Mouse (Mus musculus): ENCODE results near the gene Barx2.

Barx2 gene

DNA sequence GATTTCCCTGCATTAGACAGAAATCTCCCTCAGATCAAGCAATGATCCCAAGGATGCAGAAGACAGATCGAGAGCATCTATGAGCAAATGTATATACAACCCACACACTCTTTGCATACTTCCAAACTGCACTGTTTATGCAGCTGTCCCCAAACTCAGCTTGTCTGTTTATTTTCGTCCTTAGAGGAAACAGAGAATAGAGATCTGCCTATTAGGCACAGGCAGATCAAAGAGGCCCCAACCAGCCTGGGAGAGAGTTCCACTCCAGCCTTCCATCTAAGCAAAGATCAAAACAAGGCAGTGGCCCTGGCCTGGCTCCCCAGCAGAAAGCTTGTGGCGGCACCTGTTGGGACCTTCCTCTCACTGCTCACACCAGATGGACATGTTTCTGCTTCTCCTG lies 27.0 kb downstream of the Barx2 start:
- DNase-seq: no peak

DNA sequence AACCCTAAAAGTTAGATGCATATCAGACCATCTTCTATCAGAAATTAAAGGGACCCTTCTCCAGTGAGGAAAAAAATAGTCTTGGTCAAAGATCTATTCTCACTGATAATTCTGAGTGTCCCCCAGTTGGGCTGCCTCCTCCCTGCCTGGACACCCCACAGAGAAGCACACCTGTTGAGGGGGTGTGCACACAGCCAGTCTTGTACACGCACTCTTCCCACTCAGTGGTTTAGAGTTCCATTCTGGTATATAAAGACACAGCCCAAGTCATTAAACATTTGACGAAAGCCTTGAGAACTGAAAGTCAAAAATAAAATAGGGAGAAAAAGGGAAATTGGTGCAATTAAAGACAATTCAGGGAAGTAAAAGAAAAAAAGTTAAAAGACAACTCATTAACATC lies 30.9 kb downstream of the Barx2 start:
- no peak for DNase-seq

DNA sequence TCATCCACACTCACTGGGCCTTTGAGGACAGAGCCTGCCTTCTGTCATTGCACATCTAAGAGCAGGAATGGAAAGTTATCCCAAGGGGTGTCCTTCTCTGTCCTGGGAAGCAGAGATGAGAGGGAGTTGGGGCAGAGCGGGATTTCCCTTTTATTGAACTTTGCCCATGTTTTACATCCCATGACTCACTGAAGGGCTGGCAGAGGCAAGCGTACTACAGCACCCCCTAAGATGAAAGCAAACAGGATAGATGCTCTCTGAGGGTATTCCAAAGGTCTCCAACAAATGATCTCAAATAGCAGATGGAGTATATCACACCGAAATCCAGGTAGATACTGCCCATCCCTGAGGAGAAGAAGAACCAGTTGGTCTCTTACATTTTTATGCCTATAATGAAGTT lies 37.7 kb downstream of the Barx2 start:
- no peak for DNase-seq

DNA sequence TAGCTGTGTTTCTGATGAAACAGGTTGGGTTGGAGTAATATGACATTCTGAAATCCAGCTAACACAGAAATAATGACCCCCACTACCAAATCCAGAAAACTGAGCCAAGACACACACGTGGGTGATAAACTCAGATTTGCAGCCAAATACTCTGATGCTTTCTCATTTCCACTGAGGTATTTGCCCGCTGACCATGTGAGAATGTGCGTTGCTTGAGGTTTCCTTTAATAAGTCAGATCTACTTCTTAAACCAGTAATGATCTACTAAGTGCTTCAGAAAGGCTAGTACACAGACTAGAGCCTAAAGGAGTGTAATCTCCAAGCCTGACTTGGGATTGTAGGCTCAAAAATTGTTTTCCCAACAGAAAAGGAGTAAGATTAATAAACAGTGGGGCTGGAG lies 39.0 kb downstream of the Barx2 start:
- no peak for DNase-seq

DNA sequence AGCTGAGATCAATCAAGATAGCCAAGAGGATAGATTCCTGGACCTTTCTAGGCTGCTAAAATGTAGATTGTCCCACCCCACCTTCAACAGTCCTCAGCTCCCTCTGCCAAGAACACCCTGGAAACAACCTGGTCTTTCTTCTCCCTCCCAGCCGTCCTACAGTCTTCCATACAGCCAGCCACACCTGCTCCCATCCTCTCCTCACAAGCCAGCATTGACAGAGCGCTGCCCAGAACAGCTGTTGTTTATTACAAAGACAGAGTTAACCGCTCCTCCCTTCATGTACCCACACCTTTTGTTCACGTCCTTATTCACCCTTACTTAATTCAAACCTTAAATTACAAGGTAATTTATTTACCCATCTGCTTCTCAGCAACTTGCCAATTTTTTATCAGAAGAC lies 41.9 kb downstream of the Barx2 start:
- no peak for DNase-seq

DNA sequence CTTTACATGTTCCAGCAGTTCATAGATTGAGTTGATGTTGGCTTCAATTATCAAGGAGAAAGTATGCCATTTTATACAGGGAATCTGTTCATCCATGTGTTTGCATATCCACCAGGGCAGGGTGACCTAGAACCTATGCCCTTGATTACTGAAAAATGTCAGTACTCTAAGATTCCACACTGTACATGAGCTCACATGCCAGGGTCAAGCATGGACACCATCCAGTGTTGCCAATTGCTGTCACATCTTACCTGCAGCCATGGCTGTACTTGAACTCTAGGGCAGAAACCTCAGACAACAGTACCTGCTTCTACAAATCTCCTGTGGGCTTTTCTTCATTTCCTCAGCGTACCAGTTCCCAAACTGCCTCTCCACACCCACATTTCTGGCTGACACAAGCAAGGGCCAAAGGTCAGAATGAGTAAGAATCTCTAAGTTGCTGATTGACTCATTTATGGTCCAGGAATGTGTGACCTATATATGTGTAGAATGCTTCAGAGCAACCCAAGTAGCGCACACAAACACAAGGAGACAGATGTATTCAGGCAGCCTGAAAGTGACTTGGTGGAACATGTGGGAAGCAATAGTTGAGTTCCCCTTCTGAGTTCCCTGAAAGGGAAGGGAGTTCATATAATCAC lies 44.3 kb downstream of the Barx2 start:
- no peak for DNase-seq

DNA sequence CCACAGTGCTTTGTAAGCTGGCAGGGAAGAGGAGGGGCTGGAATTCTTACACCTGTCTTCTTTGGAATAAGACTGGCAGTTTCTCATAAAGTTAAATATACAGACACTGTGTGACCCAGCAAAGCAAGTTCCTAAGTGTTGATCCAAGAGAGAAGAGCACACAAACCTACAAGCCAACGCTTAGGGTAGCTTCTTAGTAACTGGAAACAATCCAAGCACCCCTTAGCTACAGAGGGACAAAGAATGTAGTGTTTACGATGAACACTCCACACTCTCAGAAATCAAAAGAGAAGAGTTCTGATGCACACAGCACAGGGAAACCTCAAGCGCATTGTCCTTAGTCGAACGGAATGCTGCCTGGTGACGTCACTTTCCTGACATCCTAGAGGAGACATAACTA lies 49.4 kb downstream of the Barx2 start:
- no peak for DNase-seq

DNA sequence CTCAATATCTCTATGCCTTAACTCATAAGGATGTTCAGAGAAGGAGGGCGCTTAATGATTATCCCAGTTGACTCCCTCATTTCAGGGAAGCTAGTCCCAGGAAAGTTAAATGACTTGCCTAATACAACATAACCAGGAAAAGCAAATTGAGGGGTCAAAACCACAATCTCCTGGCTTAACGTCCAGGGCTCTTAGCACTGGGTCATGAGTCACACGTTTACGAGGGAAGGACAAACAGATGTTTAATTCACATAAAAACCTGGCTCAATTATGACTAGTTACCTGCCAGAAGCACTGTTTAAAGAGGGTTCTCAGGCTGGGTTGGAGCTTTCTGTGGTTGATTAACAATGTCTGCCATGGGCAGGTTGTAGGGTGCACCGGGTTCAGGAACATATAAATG lies 53.8 kb downstream of the Barx2 start:
- no peak for DNase-seq

DNA sequence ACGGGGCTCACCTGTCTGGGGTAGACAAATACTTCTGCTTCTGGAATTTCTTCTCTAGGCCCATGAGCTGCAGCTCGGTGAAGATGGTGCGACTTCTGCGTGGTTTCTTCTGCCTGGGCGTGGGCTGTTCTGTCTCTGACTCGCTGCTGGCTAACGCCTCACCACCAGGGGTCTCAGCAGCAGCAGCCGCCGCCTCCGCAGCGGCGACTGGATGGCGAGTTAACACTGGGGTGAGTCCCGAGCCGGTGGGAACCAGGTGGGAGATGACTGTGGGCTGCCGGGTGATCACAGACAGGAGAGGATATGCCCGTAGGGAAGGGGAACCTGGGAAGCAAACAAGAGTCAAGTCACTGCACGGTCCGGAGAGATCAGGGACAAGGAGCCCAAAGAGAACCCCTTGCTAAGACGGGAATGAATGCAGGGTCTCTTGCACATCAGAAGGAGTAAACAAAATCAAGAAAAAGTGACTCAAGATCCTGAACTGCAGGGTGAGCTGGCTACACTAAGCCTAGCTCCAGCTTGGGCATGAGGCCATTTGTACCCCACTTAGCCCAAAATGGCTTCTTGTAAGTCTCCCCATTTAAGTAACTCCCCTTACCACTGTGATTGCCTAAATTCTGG lies 54.4 kb downstream of the Barx2 start:
- no peak for DNase-seq

DNA sequence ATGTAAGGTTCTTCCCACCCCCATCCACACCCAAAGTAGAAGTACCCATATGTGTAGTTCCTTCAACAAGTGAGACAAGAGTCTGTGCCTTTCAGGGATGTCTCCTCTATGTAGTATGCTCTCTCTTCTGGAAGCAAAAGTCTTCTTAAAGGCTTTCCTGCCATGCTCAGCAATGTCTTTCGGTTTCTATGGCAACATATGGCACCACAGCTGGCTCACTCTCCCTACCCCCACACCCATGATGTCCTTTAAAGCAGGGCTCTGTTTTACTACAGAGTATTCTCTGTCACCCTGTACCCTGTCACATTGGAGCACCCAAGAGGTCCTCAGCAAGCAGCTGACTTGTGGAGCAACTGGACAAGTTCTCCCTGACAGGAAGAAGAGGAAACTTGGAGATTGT lies 55.8 kb downstream of the Barx2 start:
- no peak for DNase-seq

DNA sequence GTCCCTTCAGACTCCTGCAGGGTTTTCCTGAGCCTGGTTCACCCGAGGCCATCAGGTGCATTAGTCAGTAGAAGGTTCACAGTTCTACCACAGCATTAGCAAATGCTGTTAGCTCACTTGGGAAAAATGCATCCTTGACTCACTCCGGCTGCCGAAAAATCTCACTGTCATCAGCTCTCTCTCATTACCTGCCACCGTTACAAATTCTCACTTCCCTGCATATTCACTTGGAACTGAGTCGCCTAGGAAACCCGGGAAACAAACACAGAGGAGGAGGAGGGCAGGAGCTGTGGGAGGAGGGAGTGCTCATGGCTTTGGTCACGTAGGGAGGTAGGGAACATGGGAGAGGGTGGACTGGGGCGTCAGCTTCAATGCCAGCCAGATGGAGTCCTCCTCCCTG lies 56.8 kb downstream of the Barx2 start:
- no peak for DNase-seq

DNA sequence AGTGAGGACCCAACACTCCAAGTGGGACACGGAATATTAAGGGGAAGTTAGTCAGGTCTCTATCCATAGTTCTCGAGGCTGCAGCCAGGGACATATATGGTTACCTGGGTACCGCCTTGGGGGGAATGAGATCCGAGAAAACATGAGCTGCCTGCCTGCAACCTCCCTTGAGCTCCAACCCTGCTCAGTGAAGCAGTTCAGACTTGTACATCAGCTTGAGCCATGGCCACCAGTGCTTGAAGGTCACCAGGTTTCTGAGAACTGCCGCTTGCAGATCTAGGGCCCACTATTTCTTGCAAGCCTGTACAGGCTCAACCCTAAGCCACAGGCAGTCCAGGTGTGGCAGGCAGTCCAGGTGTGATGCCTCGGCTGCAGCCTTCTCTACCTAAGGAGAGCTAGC lies 57.6 kb downstream of the Barx2 start:
- DNase-seq: no peak

DNA sequence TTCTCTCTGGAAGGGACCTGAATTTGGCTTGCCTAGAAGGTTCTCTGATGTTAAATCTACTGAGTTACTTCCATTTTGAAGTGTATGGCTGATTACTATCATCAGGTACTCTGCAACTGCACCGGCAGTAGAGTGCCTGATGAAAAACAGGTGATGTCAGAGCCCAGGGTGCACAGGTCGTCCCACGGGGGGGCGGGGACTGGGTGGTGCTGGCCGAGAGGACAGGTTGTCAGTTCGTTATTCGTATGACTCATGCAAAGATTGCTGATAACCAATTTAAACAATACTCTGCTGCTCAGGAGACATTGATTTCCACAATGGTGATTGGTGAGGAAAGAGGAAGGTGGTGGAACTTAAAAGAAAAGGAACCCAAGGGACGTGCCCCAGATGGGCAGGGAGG lies 61.6 kb downstream of the Barx2 start:
- no peak for DNase-seq

DNA sequence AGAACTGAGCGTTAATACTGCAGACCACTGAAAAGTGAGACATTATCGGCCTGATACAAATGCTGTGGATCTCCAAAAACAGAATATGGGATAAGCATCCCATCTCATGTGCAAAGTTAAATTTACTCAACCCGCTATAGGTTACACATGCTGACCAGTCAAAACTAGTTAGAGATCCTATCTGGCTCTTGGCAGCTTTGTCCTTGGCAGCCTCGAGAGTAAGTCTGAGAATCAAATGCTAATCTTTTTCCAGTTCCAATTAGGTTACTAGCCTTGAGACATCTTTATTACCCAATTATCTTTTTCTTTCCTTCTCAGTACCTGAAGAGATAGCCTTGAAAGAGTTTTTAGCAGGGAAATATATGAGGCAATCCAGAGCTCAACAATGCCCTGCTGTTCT lies 62.6 kb downstream of the Barx2 start:
- DNase-seq: no peak

DNA sequence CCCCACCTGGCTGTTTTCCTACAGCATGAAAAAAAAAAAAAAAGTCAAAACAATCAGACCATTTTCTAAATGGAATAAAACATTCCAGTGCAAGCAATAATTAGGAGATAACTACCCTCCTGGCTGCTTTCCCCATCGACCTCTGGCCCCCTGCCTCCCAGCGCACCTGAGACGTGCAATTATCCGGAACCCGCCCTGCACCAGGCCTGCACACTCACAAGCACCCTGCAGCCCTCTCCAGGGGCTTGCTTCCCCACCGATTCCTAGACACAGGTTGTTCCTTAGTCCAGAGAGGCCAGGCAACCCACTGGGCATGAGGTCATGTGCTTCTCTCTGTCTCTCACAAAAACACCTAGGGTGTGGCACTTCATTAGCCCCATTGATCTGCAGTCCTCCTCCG lies 63.9 kb downstream of the Barx2 start:
- DNase-seq: no peak

DNA sequence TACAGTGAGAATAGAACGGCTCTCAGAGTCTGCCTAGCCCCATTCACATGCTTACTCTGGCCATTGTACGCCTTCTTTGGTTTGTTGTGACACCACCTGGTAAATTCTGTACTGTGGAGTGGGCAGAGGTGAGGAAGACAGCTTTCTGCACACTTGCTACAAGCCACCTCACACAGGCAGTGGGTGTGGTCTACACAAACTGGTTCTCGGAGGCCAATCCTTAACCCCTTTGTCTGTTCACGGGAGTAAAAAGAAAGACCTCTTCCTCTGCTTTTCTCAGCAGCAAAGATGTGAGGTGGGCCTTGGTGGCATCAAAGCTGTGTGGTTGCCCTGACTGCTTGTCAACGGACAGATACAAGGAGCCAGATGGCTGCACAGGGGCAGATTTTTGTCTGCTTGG lies 68.6 kb downstream of the Barx2 start:
- DNase-seq: no peak

DNA sequence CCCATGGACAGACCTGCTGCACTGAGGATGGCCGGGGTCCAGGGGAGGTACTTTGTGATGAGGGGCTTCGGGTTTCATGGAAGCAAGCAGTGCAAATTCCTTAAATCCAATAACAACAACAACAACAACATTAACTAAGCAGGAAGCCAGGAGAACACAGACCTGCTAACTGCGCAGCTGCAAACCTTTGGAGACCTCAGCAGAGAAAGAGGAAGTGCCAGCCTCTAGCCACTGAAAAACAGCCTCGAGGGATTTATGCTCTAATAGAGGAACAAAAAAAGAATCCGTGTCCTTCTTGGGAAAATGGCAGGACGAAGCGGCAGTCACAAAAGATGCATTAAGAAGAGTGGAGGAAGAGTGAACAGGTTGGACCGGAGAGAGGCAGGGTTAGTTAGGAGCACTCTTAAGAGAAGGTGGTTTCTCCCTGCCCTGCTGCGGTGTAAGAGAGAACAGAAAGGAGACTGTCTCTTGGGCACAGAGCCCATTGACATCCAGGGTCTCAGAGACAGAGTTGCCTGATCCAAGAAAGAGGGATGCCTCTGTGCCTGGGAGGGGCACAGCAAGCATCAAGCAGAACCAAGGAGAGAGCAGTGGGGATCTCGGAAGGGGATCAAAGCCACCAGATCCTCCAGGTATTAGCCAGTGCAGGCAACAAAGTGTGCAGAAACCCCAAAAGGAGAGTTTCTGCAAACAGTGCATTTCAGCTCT lies 72.0 kb downstream of the Barx2 start:
- DNase-seq: no peak

DNA sequence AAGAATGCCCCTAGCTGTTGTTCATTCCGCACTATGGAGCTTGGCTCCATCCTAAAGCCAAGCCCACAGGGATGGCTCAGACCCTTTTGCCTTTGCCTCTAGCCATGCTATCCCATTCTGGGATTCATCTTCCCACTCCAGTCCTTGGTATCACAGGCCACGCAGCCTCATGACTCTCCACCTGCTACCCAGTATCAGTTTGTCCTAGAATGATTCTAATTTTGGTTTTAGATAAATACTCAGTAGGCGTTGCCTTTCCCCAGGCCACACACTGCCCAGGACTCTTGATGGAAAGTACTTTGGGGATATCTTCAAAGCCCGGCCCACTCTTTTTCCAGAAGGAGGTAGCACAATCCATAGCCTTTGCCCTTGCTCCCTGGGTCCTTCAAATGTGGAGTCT lies 72.7 kb downstream of the Barx2 start:
- DNase-seq: no peak

DNA sequence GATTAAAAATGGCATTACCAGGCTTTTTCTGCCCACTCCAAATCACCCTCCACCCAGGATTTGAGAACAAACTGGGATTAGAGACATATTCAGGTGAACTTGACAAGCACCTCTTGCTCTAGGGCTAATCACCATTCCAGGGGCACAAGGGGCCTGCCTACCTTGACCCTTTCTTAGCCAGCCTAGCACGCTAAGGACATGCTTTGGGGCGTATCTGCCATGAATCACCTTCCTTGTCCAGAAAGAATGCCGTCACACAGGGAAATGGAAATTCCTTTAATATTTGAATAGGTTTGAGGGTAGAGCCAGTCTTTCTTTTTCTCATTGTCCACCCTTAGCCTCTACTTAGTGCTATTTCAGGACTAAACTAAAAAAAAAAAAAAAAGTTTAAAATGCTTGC lies 73.2 kb downstream of the Barx2 start:
- no peak for DNase-seq

DNA sequence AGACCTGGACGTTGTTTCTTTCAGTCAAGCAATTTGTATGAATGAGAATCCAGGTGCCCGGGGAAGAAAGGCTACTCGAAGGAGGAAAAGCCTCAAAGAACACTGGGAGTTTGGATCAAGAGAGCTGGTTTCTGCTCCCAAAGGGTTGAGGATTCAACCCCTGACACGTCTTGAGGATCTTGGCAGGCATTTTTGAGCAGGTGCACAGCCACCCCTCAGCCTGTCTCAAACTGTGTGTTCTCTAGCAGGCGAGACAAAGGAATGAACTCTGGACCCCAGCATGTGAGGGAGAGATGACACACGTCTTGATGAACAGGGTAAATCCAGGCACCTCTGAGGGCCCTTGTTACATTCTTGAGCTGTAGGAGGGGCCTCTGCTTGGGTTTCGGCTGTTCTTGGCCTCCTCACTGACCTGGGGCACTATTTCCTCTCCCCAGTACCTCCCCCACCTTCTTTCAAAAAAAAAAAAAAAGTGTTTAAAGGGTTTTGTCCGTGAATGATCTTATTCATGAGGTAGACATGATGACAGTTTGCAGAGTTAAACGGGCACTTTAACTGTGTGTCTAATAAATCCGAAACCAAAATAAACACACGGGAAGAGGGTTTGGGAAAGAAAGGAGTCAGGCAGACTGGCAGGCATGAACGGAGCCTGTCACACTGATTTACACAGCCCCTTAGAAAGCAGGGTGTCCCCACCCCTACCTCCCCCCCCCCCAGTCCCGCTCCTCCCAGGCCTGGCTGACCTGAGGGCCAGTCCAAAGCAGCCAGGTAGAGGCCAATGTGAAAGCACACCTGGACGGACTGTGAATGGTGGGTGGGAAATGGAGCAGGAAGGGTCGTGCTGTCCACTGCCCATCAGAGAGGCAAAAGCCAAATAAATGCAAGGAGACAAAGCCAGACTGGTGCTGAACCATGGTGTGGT lies 73.9 kb downstream of the Barx2 start:
- no peak for DNase-seq

DNA sequence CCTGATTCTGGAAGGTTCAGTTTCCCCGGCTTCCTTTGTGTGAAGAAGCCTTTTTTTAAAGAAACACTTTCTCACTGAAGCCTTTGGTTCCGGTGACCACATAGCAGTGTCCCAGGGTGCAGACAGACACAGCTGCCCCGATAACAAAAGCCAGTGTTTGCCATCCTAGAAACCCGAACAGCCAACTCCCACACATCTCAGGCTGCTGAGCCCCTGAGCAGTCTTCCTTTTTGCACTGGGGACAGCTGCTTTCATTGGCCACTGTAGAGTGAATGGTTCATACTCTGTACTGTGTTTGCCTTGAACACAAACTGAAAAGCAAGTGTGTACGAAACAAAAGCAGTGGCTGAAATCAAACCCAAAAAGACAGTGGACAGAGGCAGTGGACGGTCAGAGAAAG lies 75.2 kb downstream of the Barx2 start:
- no peak for DNase-seq

DNA sequence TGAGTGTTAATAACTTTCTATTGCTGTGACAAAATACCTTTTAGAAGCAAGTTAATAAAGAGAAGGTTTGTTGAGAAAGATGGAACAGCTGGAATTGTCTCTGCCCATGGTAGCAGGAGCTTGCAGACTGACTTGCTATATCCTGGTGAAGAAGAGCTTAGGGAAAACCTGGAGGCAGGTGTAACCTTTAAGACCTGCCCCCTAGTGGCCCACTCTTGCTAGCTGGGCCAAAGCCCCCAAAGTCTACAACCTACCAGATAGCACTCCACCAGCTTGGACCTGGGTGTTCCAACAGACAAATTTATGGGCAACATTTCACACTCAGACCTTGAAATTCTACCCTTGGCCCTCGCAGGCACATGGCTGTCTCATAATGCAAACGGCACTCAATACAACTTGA lies 104.5 kb downstream of the Barx2 start:
- DNase-seq: no peak

DNA sequence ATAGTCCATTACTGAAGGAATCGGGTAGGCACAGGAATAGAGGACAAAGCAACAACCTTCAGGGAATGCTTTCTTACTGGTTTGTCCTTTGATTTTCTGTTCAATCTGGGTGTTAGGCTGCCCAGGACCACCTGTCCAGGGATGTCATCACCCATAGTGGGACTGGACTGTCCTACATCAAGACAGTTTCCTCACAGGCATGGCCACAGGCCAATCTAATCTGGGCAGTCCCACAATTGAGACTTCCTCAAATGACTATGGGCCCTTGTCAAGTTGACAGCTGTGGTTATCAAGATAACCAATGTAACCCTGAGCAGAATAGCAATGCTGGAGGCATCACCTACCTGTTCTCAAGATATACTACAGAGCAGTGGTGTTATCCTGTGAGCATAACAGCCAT lies 110.6 kb downstream of the Barx2 start:
- no peak for DNase-seq

Measured in cerebellum, adult 8-10 months (tissue).